Mouse (Mus musculus) heart, embryonic 14.5 days (tissue): ENCODE measurements around the gene Gpc5. TPM values are rescaled to one million over a fixed set of nuclear protein-coding genes. Genes with fewer than 3 reads are reported as not detected.
A peak's percentile ranks its signal among the peaks of the same experiment; 100 is the strongest.

ENCODE experiments used
- ATAC-seq: fragments of 200-750 bp; cut with Nextera tagmentation; 2 replicates; pipeline ENCODE4 v1.8.0; 2017; ENCODE audit warnings: low read depth, moderate TSS enrichment; ENCODE audit not compliant: insufficient number of reproducible peaks, insufficient read depth, low FRiP score
- H3K27ac ChIP-seq, 2 experiments: fragments of 200-500 bp in 1 of 2; fragments of 300-500 bp in 1 of 2; sonication (generic) in 1 of 2; replicated peaks in 1 of 2; 2 replicates each; pipeline ENCODE4 v1.5.1; 2012 to 2014; ENCODE audit warnings: low read depth in 2 of 2, low read length in 2 of 2, control low read depth in 1 of 2, mild to moderate bottlenecking in 1 of 2, mixed read lengths in 1 of 2; ENCODE audit not compliant: control insufficient read depth in 1 of 2, insufficient read depth in 1 of 2
- H3K27me3 ChIP-seq: fragments of 300-500 bp; sonication (generic); 2 replicates; pipeline ENCODE4 v1.6.1; 2014; ENCODE audit warnings: mild to moderate bottlenecking, low read length, control low read depth; ENCODE audit not compliant: control insufficient read depth, insufficient read depth
- H3K36me3 ChIP-seq: fragments of 300-500 bp; sonication (generic); 2 replicates; pipeline ENCODE4 v1.6.1; 2014; ENCODE audit warnings: mild to moderate bottlenecking, control low read depth, low read length, mixed read lengths; ENCODE audit not compliant: control insufficient read depth, insufficient read depth
- H3K4me1 ChIP-seq, 2 experiments: fragments of 200-500 bp in 1 of 2; fragments of 300-500 bp in 1 of 2; sonication (generic) in 1 of 2; 2 replicates each; pipeline ENCODE4 v1.6.1; 2012 to 2014; ENCODE audit warnings: low read length in 2 of 2, control low read depth in 1 of 2, mixed read lengths in 1 of 2; ENCODE audit not compliant: control insufficient read depth in 2 of 2, insufficient read depth in 2 of 2
- H3K4me2 ChIP-seq: fragments of 300-500 bp; sonication (generic); 2 replicates; pipeline ENCODE4 v1.6.1; 2014; ENCODE audit warnings: mild to moderate bottlenecking, low read length
- H3K4me3 ChIP-seq, 2 experiments: fragments of 200-500 bp in 1 of 2; fragments of 300-500 bp in 1 of 2; sonication (generic) in 1 of 2; 2 replicates each; pipeline ENCODE4 v1.5.1; 2012 to 2014; ENCODE audit warnings: low read length in 2 of 2, mild to moderate bottlenecking in 2 of 2, control low read depth in 1 of 2, low read depth in 1 of 2, moderate library complexity in 1 of 2; ENCODE audit not compliant: control insufficient read depth in 1 of 2, insufficient read depth in 1 of 2
- H3K9ac ChIP-seq: fragments of 300-500 bp; sonication (generic); 2 replicates; pipeline ENCODE4 v1.6.1; 2014; ENCODE audit warnings: mild to moderate bottlenecking, low read length
- H3K9me3 ChIP-seq: fragments of 300-500 bp; sonication (generic); 2 replicates; pipeline ENCODE4 v1.6.1; 2016; ENCODE audit warnings: low read length, control low read depth; ENCODE audit not compliant: control insufficient read depth
- WGBS: fragments of 180-500 bp; shearing (Covaris S2); extraction: QIAGEN DNeasy Blood & Tissue Kit; methylation state at CpG from one replicate; pipeline ENCODE4 v1.1.7; 2014; 5-methylcytosine and 5-hydroxymethylcytosine counted together
- polyA plus RNA-seq: library from polyadenylated mRNA; unstranded; fragments of >200 nt; fragmentation: Nextera tagmentation; extraction: Ambion mirVana; gene quantifications from 2 replicates; pipeline ENCODE4 v1.2.1, GENCODE M21; 2014

Gpc5 gene
- polyA plus RNA-seq, 1 experiment from 2014 or later = 0.32 TPM

DNA sequence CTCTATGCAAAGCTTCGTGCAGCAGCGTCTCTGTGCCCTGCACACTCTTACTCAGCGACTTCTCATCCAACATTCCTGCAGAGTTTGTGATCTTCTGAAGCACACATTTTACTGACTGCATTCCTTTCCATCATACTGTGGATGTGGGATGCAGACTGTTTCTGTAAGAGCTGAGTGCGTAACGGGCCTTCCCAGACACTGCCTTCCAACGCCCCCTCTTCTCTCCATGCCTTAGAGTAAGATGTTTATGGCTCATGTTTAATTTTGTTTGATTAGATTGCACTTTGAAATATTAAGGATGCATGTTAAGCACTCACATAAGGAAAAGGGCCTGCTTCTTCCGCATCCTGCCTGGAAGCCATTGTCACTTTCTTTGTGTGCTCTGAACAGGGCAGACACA lies 14.0 kb upstream of the Gpc5 start:
- Histone ChIP-seq H3K4me2 (no peak overlapping the region), H3K27me3 (no peaks in the 10 kb centered on the region), H3K4me1 (no peaks in the 10 kb centered on the region), H3K9ac (no peak overlapping the region), H3K27ac (no peak overlapping the region), H3K4me3 (no peak overlapping the region), H3K36me3 (no peaks in the 10 kb centered on the region), H3K9me3 (no peaks in the 10 kb centered on the region)
- no peak for ATAC-seq
- 77% methylated on average over 7 of the region's 7 CpGs for WGBS

DNA sequence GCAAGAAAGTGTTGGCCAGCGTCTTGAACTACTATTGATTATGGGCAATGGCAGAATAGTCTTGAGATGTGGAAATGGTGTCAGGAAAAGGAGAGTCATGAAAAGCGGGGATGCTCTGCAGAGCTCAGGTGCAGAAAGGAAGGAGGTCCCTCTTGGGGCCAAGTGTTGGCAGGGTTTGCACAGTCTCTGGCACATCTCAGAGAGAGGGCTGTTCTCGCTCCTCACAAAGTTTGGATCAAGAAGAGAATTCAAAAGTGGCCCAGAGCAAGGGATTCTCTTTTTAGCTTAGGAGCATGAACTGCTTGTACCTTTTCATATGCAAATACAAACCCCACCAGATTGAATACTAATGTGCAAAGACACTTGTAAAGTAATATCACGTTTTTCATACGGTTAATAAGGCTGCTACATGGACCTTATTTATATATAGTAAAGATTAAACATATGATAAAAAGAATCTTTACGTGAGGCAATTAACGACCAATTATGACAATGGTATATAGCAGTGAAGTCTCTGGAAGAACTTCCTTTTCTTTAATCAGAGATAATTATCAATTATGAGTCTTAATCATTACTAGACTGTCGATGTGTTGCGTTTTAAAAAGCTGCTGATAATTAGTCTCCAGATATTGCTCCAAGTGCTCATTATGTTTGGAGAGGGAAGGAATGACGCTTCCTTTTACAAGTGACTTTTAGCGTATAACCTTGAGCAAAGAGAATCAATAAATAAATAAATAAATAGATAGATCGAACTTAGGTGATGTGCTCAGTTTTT lies 10.1 kb upstream of the Gpc5 start:
- WGBS = 79% methylated on average over 12 of the region's 12 CpGs
- Histone ChIP-seq H3K4me1 (no peaks in the 10 kb centered on the region), H3K36me3 (no peaks in the 10 kb centered on the region), H3K27ac (no peak overlapping the region), H3K4me3 (no peak overlapping the region), H3K27me3 (no peaks in the 10 kb centered on the region), H3K4me2 (no peak overlapping the region), H3K9ac (no peak overlapping the region), H3K9me3 (no peaks in the 10 kb centered on the region)
- no peak for ATAC-seq

- Histone ChIP-seq H3K4me1 (peaks cover 0 to 13% of the 10 kb centered on the region in 2 experiments; a peak in 2 of 4 replicates), H3K27ac (no peak overlapping the region), H3K4me3 (no peak overlapping the region), H3K9ac (no peak overlapping the region), H3K4me2 (no peak overlapping the region), H3K9me3 (no peaks in the 10 kb centered on the region), H3K36me3 (no peaks in the 10 kb centered on the region), H3K27me3 (peaks cover 27% of the 10 kb centered on the region)
- WGBS = 79% methylated on average over 4 of the region's 4 CpGs
- ATAC-seq = no peak
Observed at GRCm38 (mm10) chr14:115090516-115090915, 1.5 kb upstream of the Gpc5 start.

- Histone ChIP-seq H3K4me1 (peaks cover 0 to 13% of the 10 kb centered on the region in 2 experiments; a peak in 2 of 4 replicates), H3K9me3 (no peaks in the 10 kb centered on the region), H3K27me3 (peaks cover 27% of the 10 kb centered on the region), H3K4me3 (peak overlapping the region; percentile 59 to 61), H3K9ac (peak overlapping the region; percentile 45), H3K36me3 (no peaks in the 10 kb centered on the region), H3K4me2 (peak overlapping the region; percentile 91), H3K27ac (no peak overlapping the region)
- 0% methylated on average over 31 of the region's 33 CpGs for WGBS
- ATAC-seq = 0 out of 2 replicates have a peak, but pooled peaks have one; percentile 3
Observed at GRCm38 (mm10) chr14:115092510-115092909, 495 bp downstream of the Gpc5 start.

- 25% methylated on average over 6 of the region's 6 CpGs for WGBS
- peaks cover 27% of the 10 kb centered on the region for H3K27me3 ChIP-seq
- peaks cover 0 to 13% of the 10 kb centered on the region in 2 experiments; a peak in 2 of 4 replicates for H3K4me1 ChIP-seq
- H3K4me3 ChIP-seq = peak overlapping the region; percentile 59 to 61
- H3K27ac ChIP-seq = no peak overlapping the region
- H3K9me3 ChIP-seq = no peaks in the 10 kb centered on the region
- peak overlapping the region; percentile 91 for H3K4me2 ChIP-seq
- no peak for ATAC-seq
- no peaks in the 10 kb centered on the region for H3K36me3 ChIP-seq
- H3K9ac ChIP-seq = no peak overlapping the region
Observed at GRCm38 (mm10) chr14:115092952-115093351, 937 bp downstream of the Gpc5 start.

- H3K9me3 ChIP-seq = no peaks in the 10 kb centered on the region
- H3K36me3 ChIP-seq = no peaks in the 10 kb centered on the region
- H3K9ac ChIP-seq = no peak overlapping the region
- WGBS = 82% methylated on average over 9 of the region's 9 CpGs
- no peak overlapping the region for H3K4me3 ChIP-seq
- no peaks in the 10 kb centered on the region for H3K27me3 ChIP-seq
- no peaks in the 10 kb centered on the region for H3K4me1 ChIP-seq
- ATAC-seq = no peak
- H3K27ac ChIP-seq = no peak overlapping the region
- H3K4me2 ChIP-seq = no peak overlapping the region
Observed at GRCm38 (mm10) chr14:115100617-115101299, 8.7 kb downstream of the Gpc5 start.

DNA sequence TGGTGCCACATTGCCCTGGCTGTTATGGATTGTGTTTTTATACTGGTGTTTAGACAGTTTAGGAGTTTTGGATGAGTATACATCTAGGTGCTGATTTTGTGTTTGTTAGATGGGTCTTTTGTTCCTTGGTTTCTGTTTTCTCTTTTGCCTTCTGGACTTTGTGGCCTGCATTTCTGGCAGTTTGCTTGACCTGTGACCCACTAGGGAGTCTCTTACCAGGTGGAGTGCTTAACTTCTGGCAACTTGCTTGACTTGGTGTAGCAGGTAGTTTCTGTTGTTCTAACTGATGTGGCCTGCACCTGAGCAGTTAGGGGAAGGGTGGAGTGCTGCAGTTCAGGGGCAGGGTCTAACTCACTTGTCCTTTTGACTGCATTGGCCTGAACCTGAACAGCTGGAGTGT lies 14.3 kb downstream of the Gpc5 start:
- no peak for ATAC-seq
- Histone ChIP-seq H3K4me3 (no peak overlapping the region), H3K9ac (no peak overlapping the region), H3K9me3 (no peaks in the 10 kb centered on the region), H3K27ac (no peak overlapping the region), H3K36me3 (no peaks in the 10 kb centered on the region), H3K4me1 (no peaks in the 10 kb centered on the region), H3K27me3 (no peaks in the 10 kb centered on the region), H3K4me2 (no peak overlapping the region)
